Mouse (Mus musculus) cerebellum, adult 11 months (tissue): ENCODE data around the gene Cinp.

Experiments
- DNase-seq: peaks from one replicate; pipeline ENCODE4 v3.0.0; 2022

Gene Cinp

DNA sequence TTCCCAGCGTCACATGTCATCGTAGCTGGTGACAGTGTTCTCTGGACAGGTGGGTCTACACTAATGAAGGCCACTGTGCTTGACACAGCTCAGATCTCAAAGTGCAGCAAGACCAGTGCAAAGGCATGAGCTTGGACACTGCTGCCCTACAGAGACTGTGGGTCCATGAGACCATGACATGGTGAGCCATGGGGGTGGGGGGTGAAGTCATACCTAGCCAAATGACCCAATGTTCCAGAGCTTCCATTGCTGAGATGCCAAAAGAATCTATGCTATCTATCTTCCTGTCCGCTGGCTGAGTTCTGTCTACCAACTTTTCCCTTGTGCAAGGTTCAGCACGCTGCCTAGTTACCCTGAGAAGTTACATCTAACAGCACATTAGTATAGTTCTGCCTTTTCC lies 60.0 kb downstream of the Cinp start:
- no peak for DNase-seq
